Mouse (Mus musculus) liver, embryonic 14.5 days (tissue): ENCODE data around the gene Blcap.
A peak's percentile ranks its signal among the peaks of the same experiment; 100 is the strongest.

ENCODE experiments used
- CTCF ChIP-seq: IDR thresholded peaks from 2 replicates; pipeline ENCODE4 v1.5.1; 2016; ENCODE audit warnings: antibody characterized with exemption, low read depth, control low read depth
- EP300 ChIP-seq: IDR thresholded peaks from 2 replicates; pipeline ENCODE4 v1.6.1; 2016; ENCODE audit warnings: antibody characterized with exemption, low read depth

DNA sequence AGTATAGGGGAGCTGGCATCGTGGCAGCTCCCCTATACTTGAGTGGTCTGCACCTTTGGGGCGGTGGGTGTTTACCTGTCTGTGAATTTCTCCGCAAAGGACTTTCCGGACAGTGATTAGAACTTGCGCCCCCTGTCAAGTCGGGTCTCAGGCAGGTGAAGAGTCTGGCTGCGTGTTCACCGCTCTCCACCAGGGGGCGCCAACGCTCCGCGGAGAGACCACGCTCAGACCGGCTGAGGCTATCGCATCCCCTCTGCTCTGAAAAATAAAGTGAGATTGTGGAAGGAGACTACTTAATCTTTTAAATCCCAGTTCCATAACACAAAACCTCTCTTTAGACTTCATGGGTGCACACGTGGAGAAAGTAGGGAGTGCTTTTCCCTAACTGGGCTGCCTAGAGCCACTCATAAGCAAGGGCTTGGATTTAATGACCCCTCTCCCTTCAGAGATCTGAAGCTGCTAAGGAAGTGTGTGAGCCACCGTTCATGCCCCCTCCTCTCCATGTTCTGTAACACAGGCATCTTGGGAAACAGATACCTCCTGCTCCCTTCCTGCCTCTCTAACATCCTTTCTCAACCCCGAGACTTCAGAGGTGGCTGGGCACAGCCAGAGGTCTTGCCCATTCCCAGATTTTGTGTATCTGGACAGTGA is 34.1 kb upstream of the Blcap start:
- TF ChIP-seq CTCF (peak; percentile 96), EP300 (no peak)
